ENCODE assay signal across 8 mouse cellular contexts in genomic region chr19:42016840-42017239, GRCm38 (mm10). TPM values are rescaled to one million over a fixed set of nuclear protein-coding genes. Genes with fewer than 3 reads are reported as not detected.
DNase-seq lines count a peak whose midpoint lies in the region; ATAC-seq lines count a peak whose summit lies in the region.

No protein-coding gene starts in this region.

- H3K27ac ChIP-seq in hindbrain, embryonic 15.5 days (replicated peaks): peak overlapping the region; percentile 61
- H3K27ac ChIP-seq in hindbrain, embryonic 12.5 days: no peak overlapping the region
- peak overlapping the region; percentile 38 for H3K27ac ChIP-seq in intestine, embryonic 16.5 days (ENCODE audit: low read length)

- DNase-seq in MN1 (ENCODE audit: low spot score): peak; percentile 38
- DNase-seq in frontal cortex, adult 2 months (ENCODE audit: extremely low spot score in 1 of 2, low spot score in 1 of 2): peak; percentile 30 to 70
- peak; percentile 40 for DNase-seq in right cerebral cortex, postnatal 14 days
- no peak for DNase-seq in testis, postnatal 14 days (ENCODE audit: low spot score)
- DNase-seq in cerebellum, postnatal 25 days: no peak

- H3K9ac ChIP-seq in hindbrain, embryonic 15.5 days: no peak overlapping the region
- no peak overlapping the region for H3K9ac ChIP-seq in hindbrain, embryonic 12.5 days
- H3K9ac ChIP-seq in intestine, embryonic 16.5 days (ENCODE audit: low read depth, low read length): no peak overlapping the region

- WGBS in hindbrain, embryonic 15.5 days: 61% methylated on average over 5 of the region's 5 CpGs
- WGBS in hindbrain, embryonic 12.5 days: 68% methylated on average over 5 of the region's 5 CpGs
- WGBS in intestine, embryonic 16.5 days: 67% methylated on average over 5 of the region's 5 CpGs

- no peaks in the 10 kb centered on the region for H3K36me3 ChIP-seq in hindbrain, embryonic 15.5 days
- H3K36me3 ChIP-seq in hindbrain, embryonic 12.5 days: no peaks in the 10 kb centered on the region
- H3K36me3 ChIP-seq in intestine, embryonic 16.5 days (ENCODE audit: control insufficient read depth, insufficient read depth, low read length): no peaks in the 10 kb centered on the region

- no peak for ATAC-seq in hindbrain, embryonic 15.5 days (ENCODE audit: low FRiP score, low read depth)
- ATAC-seq in hindbrain, embryonic 12.5 days (ENCODE audit: low FRiP score): no peak
- no peak for ATAC-seq in intestine, embryonic 16.5 days

- H3K27me3 ChIP-seq in hindbrain, embryonic 15.5 days: no peaks in the 10 kb centered on the region
- H3K27me3 ChIP-seq in hindbrain, embryonic 12.5 days: no peaks in the 10 kb centered on the region
- no peaks in the 10 kb centered on the region for H3K27me3 ChIP-seq in intestine, embryonic 16.5 days (replicated peaks; ENCODE audit: control insufficient read depth, insufficient read depth, low read length)

- no peak overlapping the region for H3K4me3 ChIP-seq in hindbrain, embryonic 15.5 days
- no peak overlapping the region for H3K4me3 ChIP-seq in hindbrain, embryonic 12.5 days
- H3K4me3 ChIP-seq in intestine, embryonic 16.5 days (ENCODE audit: low read length): no peak overlapping the region

- no peak overlapping the region for H3K4me2 ChIP-seq in hindbrain, embryonic 15.5 days
- no peak overlapping the region for H3K4me2 ChIP-seq in hindbrain, embryonic 12.5 days (replicated peaks)
- H3K4me2 ChIP-seq in intestine, embryonic 16.5 days (ENCODE audit: low read depth, low read length): no peak overlapping the region

- peaks cover 11% of the 10 kb centered on the region; the same call in 1 of the 2 replicates for H3K4me1 ChIP-seq in hindbrain, embryonic 15.5 days (replicated peaks)
- H3K4me1 ChIP-seq in hindbrain, embryonic 12.5 days: peaks cover 23% of the 10 kb centered on the region
- peaks cover 5% of the 10 kb centered on the region for H3K4me1 ChIP-seq in intestine, embryonic 16.5 days (ENCODE audit: control insufficient read depth, insufficient read depth, low read length)

- no peaks in the 10 kb centered on the region for H3K9me3 ChIP-seq in hindbrain, embryonic 15.5 days
- no peaks in the 10 kb centered on the region for H3K9me3 ChIP-seq in hindbrain, embryonic 12.5 days (replicated peaks)
- no peaks in the 10 kb centered on the region for H3K9me3 ChIP-seq in intestine, embryonic 16.5 days (ENCODE audit: control insufficient read depth, low read length)

RNA-seq across cellular contexts. Expression of gene Ankrd2, which starts 19.0 kb away (rescaled TPM):
- 1.0 and 1.3 TPM in 2 replicates for polyA plus RNA-seq in hindbrain, embryonic 15.5 days (2015; fragmentation: Nextera tagmentation; extraction: Ambion mirVana)
- not detected in 2 replicates for polyA plus RNA-seq in hindbrain, embryonic 12.5 days (2016; fragmentation: Nextera tagmentation; extraction: Ambion mirVana)
- 0.16 and 0.55 TPM in 2 replicates for polyA plus RNA-seq in frontal cortex, adult 2 months (2012; rRNA removed)
- polyA plus RNA-seq in intestine, embryonic 16.5 days (2015; fragmentation: Nextera tagmentation; extraction: Ambion mirVana): 0.16 TPM in 1 of 2 replicates, not detected in the other

RNA-seq across cellular contexts. Expression of gene Hoga1, which starts 28.6 kb away (rescaled TPM):
- 1.6 and 1.8 TPM in 2 replicates for polyA plus RNA-seq in hindbrain, embryonic 15.5 days (2015; fragmentation: Nextera tagmentation; extraction: Ambion mirVana)
- 1.1 and 1.3 TPM in 2 replicates for polyA plus RNA-seq in hindbrain, embryonic 12.5 days (2016; fragmentation: Nextera tagmentation; extraction: Ambion mirVana)
- 1.5 and 2.0 TPM in 2 replicates for polyA plus RNA-seq in frontal cortex, adult 2 months (2012; rRNA removed)
- polyA plus RNA-seq in intestine, embryonic 16.5 days (2015; fragmentation: Nextera tagmentation; extraction: Ambion mirVana): 2.2 and 2.7 TPM in 2 replicates

RNA-seq across cellular contexts. Expression of gene 4933411K16Rik, which starts 35.2 kb away (rescaled TPM):
- 0.12 and 0.14 TPM in 2 replicates for polyA plus RNA-seq in hindbrain, embryonic 15.5 days (2015; fragmentation: Nextera tagmentation; extraction: Ambion mirVana)
- polyA plus RNA-seq in hindbrain, embryonic 12.5 days (2016; fragmentation: Nextera tagmentation; extraction: Ambion mirVana): not detected in 2 replicates
- 0.08 and 0.14 TPM in 2 replicates for polyA plus RNA-seq in frontal cortex, adult 2 months (2012; rRNA removed)
- polyA plus RNA-seq in intestine, embryonic 16.5 days (2015; fragmentation: Nextera tagmentation; extraction: Ambion mirVana): 0.16 TPM in 1 of 2 replicates, not detected in the other

RNA-seq across cellular contexts. Expression of gene Ubtd1, which starts 35.3 kb away (rescaled TPM):
- polyA plus RNA-seq in hindbrain, embryonic 15.5 days (2015; fragmentation: Nextera tagmentation; extraction: Ambion mirVana): 13.0 and 15.0 TPM in 2 replicates
- 15.9 and 16.2 TPM in 2 replicates for polyA plus RNA-seq in hindbrain, embryonic 12.5 days (2016; fragmentation: Nextera tagmentation; extraction: Ambion mirVana)
- 21.6 and 21.9 TPM in 2 replicates for polyA plus RNA-seq in frontal cortex, adult 2 months (2012; rRNA removed)
- 11.2 and 13.3 TPM in 2 replicates for polyA plus RNA-seq in intestine, embryonic 16.5 days (2015; fragmentation: Nextera tagmentation; extraction: Ambion mirVana)

RNA-seq across cellular contexts. Expression of gene Mms19, which starts 35.9 kb away (rescaled TPM):
- polyA plus RNA-seq in hindbrain, embryonic 15.5 days (2015; fragmentation: Nextera tagmentation; extraction: Ambion mirVana): 31.3 and 33.4 TPM in 2 replicates
- 33.1 and 39.0 TPM in 2 replicates for polyA plus RNA-seq in hindbrain, embryonic 12.5 days (2016; fragmentation: Nextera tagmentation; extraction: Ambion mirVana)
- polyA plus RNA-seq in frontal cortex, adult 2 months (2012; rRNA removed): 56.3 and 61.7 TPM in 2 replicates
- 27.8 and 28.4 TPM in 2 replicates for polyA plus RNA-seq in intestine, embryonic 16.5 days (2015; fragmentation: Nextera tagmentation; extraction: Ambion mirVana)

Comparison
In these comparisons a context has a peak if more than half of its experiments do, and no peak if none do; other contexts are left out.
1. DNase-seq: peak in MN1 (single experiment), frontal cortex, adult 2 months (2 of 2) and right cerebral cortex, postnatal 14 days (single experiment); none in testis, postnatal 14 days (single experiment) and cerebellum, postnatal 25 days (0 of 2).